Mouse (Mus musculus): ENCODE measurements around the gene Igfbp2.

- TF ChIP-seq POLR2A (IDR thresholded peaks at IDR 0.05; ENCODE audit: borderline replicate concordance, extremely low read depth, insufficient read depth, insufficient read length, poor library complexity, severe bottlenecking) (no peak), CTCF (IDR thresholded peaks at IDR 0.05; ENCODE audit: borderline replicate concordance, extremely low read depth, insufficient read depth, insufficient read length) (no peak)
Measured at GRCm38 (mm10) chr1:72833563-72833962, 9.3 kb downstream of the Igfbp2 start.

Data from brain, embryonic 14.5 days (tissue).